Mouse (Mus musculus): Measurements from ENCODE around the gene Klhl4.

The Klhl4 gene

GRCm38 (mm10) chrX:114473782-114474731, at the start of gene Klhl4:
Gene Klhl4 (plus strand): TSS chrX:114474333.
- DNase-seq: no peak

GRCm38 (mm10) chrX:114484153-114484552, 10.0 kb downstream of the Klhl4 start:
- no peak for DNase-seq

- DNase-seq: no peak
Measured at GRCm38 (mm10) chrX:114486691-114487090, 12.6 kb downstream of the Klhl4 start.

- peak in 1 of 2 experiments; percentile 1 for DNase-seq
Measured at GRCm38 (mm10) chrX:114558141-114558540, 84.0 kb downstream of the Klhl4 start.

- DNase-seq: no peak
Measured at GRCm38 (mm10) chrX:114582311-114582710, 108.2 kb downstream of the Klhl4 start.

Measured in B cell, adult 2 months (primary cell).